Mouse (Mus musculus) embryo, embryonic 11 days (tissue): ENCODE data around the gene Foxf1.

Experiments
- DNase-seq: peaks from one replicate; pipeline ENCODE4 v3.0.0-alpha.2; 2015

Gene Foxf1

GRCm38 (mm10) chr8:121083093-121083935 is 872 bp upstream of the Foxf1 start:
- DNase-seq: peak; percentile 86

DNA sequence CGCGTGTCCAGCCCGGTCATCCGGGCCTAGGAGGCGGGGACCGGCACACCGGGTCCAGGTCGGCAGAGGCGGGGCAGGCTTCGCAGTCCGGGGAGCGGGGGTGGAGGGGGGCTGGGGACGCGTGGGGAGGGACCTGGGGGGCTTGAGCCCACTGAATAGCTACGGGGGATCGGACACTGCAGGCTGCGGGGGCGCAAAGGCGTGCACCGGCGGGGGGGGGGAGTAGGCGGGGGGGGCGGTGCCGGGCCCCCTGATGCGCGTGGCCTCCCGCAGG is 313 bp upstream of the Foxf1 start:
- DNase-seq: no peak

DNA sequence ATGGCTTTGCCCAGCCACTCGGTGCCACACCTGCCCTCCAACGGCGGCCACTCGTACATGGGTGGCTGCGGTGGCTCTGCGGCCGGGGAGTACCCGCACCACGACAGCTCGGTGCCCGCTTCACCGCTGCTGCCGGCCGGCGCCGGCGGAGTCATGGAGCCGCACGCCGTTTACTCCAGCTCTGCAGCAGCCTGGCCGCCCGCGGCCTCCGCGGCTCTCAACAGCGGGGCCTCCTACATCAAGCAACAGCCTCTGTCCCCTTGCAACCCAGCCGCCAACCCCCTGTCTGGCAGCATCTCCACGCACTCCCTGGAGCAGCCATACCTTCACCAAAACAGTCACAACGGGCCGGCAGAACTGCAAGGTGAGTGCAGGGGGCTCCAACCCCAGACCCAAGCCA is 825 bp downstream of the Foxf1 start:
- DNase-seq: no peak

GRCm38 (mm10) chr8:121085561-121085960 is 1.4 kb downstream of the Foxf1 start:
- DNase-seq: no peak

GRCm38 (mm10) chr8:121086004-121086900 is 2.1 kb downstream of the Foxf1 start:
- DNase-seq: no peak

- no peak for DNase-seq
Observed at GRCm38 (mm10) chr8:121088281-121088680, 4.1 kb downstream of the Foxf1 start.

- no peak for DNase-seq
Observed at GRCm38 (mm10) chr8:121088871-121089630, 4.9 kb downstream of the Foxf1 start.

DNA sequence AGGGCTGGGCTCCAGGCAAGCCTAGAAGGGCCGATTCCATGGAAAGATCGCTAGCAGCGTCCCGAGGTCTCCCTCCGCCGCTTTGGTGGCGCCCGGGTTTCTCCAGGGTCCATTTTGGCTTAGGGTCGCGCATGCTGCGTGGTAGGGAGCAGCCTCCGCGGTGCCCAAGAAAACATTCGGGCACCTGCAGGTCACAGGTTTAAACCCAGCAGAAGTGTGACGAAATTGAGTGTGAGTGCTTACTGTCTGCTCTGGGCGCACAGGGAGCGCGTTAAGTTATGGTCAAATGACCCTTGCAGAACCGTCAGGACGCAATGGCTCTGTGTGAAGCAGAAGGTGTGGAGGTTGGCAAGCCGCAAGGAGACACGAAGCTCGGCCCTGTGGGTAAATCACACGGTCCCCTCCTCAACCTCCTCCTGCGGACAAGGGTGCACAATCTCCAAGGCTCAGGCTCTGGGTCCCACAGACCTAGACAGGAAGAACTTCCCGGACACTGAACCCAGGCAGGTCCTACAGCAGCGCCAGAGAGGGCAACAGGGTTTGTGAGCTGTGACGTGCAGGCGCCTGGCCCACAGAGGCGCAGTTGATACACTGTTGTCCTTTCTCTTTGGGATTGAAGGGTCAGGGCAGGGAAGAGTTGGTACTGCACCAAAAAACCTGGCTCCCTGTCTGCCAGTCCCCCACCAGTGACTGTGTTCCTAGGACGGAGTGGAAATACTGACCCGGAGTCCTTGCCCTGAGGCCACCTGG is 5.6 kb downstream of the Foxf1 start:
- no peak for DNase-seq

DNA sequence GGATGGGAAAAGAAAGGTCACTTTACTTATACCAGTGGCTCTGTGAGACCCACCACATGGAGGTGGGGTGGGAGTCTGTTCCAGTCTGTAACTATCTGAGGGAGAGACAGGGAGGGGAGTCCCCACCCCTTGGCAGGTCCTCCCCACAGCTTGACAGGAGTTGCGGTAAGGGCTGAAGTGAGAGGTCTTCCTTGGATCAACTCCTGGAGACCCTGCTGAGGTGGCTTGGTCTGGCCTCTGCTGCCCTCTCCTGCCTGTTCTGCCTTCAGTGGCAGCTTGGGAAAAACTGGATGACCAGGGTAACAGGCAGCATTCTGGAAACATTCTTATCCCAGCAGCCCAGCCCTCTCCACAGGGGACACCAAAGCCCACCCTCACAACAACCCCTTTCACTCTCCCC is 6.5 kb downstream of the Foxf1 start:
- peak; percentile 55 for DNase-seq

DNA sequence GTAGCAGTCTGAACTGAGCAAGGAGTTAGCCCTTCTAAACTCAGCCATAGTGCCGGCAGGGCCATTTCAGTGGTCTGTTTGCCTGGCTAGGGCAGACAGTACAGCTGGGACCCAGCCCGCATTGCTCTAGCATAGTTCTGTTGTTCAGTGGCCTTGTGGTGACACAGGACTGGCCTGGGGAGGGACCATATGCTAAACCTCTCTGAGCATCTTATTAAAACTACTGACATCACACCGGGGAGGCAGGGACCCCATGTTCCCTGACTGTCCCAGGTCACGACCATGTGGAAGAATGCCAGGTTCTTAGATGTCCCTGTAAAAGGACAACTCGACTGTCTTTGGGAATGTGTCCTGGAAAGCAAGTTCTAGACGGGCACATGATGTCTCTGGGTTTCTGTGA is 8.0 kb downstream of the Foxf1 start:
- DNase-seq: no peak

GRCm38 (mm10) chr8:121092627-121093026 is 8.4 kb downstream of the Foxf1 start:
- peak; percentile 93 for DNase-seq

GRCm38 (mm10) chr8:121093496-121093895 is 9.3 kb downstream of the Foxf1 start:
- no peak for DNase-seq

GRCm38 (mm10) chr8:121104049-121104818 is 20.0 kb downstream of the Foxf1 start:
- DNase-seq: peak; percentile 87

DNA sequence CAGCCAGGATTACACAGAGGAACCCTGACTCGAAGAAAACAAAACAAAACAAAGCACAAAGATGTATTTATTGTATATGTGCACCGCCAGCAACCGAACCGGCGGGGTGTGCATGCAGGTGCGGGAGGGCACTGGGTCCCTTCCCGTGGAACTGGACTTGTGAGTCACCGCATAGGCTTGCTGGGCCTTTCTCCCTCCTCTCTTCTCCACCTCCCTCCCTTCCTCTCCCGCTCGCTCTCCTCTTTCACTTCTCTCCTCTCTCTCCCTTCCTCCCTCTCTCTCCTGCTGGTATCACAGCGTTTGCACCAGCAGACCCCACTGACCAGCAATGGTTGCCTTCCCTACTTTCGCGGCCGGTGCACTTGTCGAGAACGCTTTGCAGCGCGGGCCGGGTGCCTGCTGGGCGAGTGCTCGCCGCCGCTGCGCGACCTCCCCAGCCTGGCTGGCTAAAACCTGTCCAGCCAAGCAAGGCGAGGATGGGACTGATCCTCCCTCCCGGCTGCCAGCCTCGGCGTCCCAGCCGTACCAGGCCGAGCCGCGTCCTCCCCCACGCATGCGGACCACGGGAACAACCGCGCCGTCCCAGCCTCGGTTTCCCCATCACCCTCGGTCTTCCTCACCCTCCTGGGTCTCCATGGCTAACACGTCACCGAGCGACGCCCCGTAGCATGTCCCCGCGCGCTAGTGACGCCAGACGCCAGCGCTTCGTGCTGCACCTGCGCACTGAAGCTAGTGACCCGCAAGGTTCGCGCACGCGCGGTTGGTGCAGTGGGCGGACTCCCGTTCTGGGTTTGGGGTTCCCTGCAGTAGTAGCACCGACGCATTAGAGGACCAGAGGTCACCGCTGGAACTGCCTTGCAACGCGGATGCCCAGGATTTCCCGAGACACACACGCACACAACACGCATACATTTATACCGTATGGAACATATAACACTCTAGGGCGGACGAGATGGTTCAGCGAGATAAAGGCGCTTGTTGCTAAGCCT is 23.8 kb downstream of the Foxf1 start, which contains the start of gene Mthfsd:
Gene Mthfsd, minus strand, starts transcription at position 725 of the 989 bp plus-strand sequence.
- DNase-seq: peak; percentile 99

DNA sequence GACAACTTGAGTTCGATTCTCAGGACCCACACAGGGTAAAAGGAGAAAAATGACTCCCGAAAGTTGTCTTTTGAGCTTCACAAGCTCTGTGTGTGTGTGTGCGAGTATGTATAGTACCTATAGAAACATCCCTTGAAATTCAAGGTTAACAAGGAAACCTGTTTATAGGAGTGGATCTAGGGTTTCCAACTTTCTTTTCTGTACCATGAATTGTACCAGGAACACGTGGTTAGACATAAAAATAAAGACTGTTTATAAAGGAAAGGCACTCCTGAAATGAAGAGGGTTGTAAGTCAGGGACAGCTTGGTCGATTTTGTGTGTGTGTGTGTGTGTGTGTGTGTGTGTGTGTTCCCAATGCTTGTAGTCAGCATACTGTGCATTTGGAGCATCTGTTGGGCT is 24.5 kb downstream of the Foxf1 start:
- DNase-seq: no peak

DNA sequence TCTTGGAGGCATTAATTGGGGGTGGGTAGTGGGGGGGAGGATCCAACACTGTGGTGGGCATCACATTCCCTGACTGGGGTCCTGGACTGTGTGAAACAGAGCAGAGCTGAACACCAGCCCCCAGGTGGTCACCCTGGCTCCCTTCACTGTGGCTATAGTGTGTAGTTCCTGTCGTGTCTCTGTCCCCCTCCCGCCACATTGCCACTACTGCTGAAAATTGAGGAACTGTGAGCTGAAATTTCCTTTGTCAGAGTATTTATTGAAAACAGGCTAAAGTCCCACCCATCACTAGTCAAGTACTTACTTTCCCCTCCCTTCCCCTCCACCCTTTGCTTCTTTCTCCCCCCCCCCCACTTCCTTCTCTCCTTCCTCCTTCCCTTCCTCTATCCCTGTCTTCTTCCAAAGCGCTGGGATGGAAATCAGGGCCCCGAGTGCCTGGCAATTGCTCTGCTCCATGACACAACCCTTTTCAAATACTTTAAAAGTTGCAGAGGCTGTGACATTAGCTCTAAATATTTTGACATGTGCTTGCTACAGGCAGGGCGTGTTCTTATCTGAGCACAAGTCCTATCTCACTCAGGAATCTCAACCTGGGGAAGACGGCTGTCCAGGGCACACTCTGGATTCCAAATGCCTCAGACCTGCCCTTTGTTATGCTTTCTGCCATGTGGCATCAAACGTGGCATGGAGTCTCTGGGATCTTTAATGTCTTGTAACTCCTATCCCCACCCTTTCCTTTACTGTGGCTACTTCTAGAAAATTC is 27.1 kb downstream of the Foxf1 start:
- DNase-seq: no peak

DNA sequence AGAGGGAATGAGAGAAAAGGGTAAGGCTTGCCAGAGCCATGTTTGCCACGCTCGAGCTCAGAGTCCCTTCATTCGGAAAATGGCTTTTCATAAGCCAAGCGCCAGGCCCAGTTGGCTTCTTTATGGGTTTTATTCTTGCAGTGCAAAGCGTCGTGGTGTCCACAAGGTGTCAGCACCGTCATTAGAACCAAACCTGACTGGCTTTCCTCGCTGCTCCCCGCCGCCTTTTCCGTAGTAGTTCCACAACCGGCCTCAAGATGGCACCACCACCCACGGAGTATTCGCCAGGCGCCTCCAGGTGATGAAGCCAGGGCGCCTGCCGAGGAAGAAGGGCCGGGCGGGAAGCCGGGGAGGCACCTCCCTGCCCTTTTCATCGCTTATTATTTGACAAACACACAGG is 29.1 kb downstream of the Foxf1 start:
- DNase-seq: peak; percentile 92

DNA sequence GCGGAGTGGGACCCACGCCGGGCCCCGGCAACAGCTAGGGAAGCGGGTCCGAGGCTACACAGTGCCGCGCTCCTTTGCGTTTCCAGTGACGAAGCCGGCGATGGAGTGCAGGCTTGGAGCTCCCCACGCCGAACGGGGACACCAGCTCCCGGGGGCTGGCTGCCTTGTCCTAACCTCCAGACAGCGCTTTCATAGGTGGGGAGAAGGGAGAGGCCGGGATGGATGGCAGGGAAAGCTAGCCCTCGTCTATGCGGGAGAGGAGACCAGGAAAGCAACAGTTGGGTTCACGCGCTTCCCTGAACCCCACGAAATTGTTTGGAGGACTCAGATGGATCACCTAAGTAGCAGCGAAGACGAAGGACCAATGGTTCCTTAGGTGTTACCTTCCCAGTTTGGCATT is 30.9 kb downstream of the Foxf1 start:
- DNase-seq: peak; percentile 42

DNA sequence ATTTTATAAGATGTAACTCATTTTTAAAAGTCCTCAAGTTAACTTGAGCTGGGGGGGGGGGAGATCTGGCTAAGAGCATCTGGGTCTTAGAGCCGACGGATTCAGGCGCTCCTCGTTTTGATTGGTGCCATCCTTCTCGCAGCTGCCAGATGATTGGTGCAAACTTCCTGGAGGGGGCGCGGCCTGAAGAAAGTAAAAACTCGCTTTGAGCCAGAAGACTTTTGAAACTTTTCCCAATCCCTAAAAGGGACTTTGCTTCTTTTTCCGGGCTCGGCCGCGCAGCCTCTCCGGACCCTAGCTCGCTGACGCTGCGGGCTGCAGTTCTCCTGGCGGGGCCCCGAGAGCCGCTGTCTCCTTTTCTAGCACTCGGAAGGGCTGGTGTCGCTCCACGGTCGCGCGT is 31.8 kb downstream of the Foxf1 start, which contains the start of gene Foxc2:
Gene Foxc2, plus strand, starts transcription at position 224 of the 400 bp plus-strand sequence.
- DNase-seq: peak; percentile 94
